Mouse (Mus musculus) left cerebral cortex, adult 11 months (tissue): ENCODE results near the gene Pex11b.
"Not testable (repeated sequence)": the region's sequence is repeated elsewhere in the genome, so short reads cannot be mapped to it uniquely, and the experiment has no call there.

Source experiments
- DNase-seq: peaks from one replicate; pipeline ENCODE4 v3.0.0; 2022; ENCODE audit warnings: low spot score

Pex11b gene

GRCm38 (mm10) chr3:96634928-96635879 lies at the start of gene Pex11b, which contains the start of gene Gm42957:
Gene Pex11b, plus strand, starts transcription at chr3:96635376.
Gene Gm42957, plus strand, starts transcription at chr3:96635474.
- peak; percentile 71 for DNase-seq

GRCm38 (mm10) chr3:96590657-96591056 lies 44.5 kb upstream of the Pex11b start:
- DNase-seq: no peak

GRCm38 (mm10) chr3:96593374-96593773 lies 41.8 kb upstream of the Pex11b start:
- no peak for DNase-seq

- peak; percentile 90 for DNase-seq
These were observed 41.2 kb upstream of the Pex11b start, which contains the start of gene Polr3gl for GRCm38 (mm10) chr3:96593790-96594560. Gene Polr3gl, minus strand, starts transcription at chr3:96594181.

- no peak for DNase-seq
These were observed 40.3 kb upstream of the Pex11b start for GRCm38 (mm10) chr3:96594851-96595250.

GRCm38 (mm10) chr3:96595661-96596060 lies 39.5 kb upstream of the Pex11b start:
- DNase-seq: no peak

- DNase-seq: peak; percentile 78
These were observed 38.9 kb upstream of the Pex11b start, which contains the start of gene Ankrd34a for GRCm38 (mm10) chr3:96596228-96596707. Gene Ankrd34a, plus strand, starts transcription at chr3:96596636.

GRCm38 (mm10) chr3:96596855-96597254 lies 38.3 kb upstream of the Pex11b start:
- DNase-seq: no peak

GRCm38 (mm10) chr3:96597435-96597891 lies 37.7 kb upstream of the Pex11b start:
- DNase-seq: no peak

GRCm38 (mm10) chr3:96598156-96599068 lies 36.8 kb upstream of the Pex11b start:
- no peak for DNase-seq

- no peak for DNase-seq
These were observed 36.1 kb upstream of the Pex11b start for GRCm38 (mm10) chr3:96599069-96599393.

- no peak for DNase-seq
These were observed 35.8 kb upstream of the Pex11b start for GRCm38 (mm10) chr3:96599411-96599810.

GRCm38 (mm10) chr3:96600639-96601250 lies 34.4 kb upstream of the Pex11b start, which contains the start of gene Lix1l:
Gene Lix1l, plus strand, starts transcription at chr3:96601149.
- peak; percentile 90 for DNase-seq

- no peak for DNase-seq
These were observed 33.9 kb upstream of the Pex11b start for GRCm38 (mm10) chr3:96601251-96601787.

GRCm38 (mm10) chr3:96601941-96602703 lies 33.1 kb upstream of the Pex11b start:
- no peak for DNase-seq

GRCm38 (mm10) chr3:96602704-96603084 lies 32.5 kb upstream of the Pex11b start:
- no peak for DNase-seq

- no peak for DNase-seq
These were observed 31.9 kb upstream of the Pex11b start for GRCm38 (mm10) chr3:96603311-96603710.

GRCm38 (mm10) chr3:96606007-96606406 lies 29.2 kb upstream of the Pex11b start:
- DNase-seq: not testable (repeated sequence)

GRCm38 (mm10) chr3:96606618-96607017 lies 28.6 kb upstream of the Pex11b start:
- DNase-seq: no peak

- DNase-seq: no peak
These were observed 17.2 kb upstream of the Pex11b start for GRCm38 (mm10) chr3:96617941-96618340.
